Mouse (Mus musculus) bone marrow, adult 2 months (tissue): ENCODE measurements around the gene Chn2.

Experiments
- CTCF ChIP-seq: fragments of 200-500 bp; IDR thresholded peaks from 2 replicates; pipeline ENCODE4 v1.5.1; 2011; ENCODE audit warnings: low read length, control low read depth; ENCODE audit not compliant: control insufficient read depth, insufficient read depth
- POLR2A ChIP-seq: fragments of 200-500 bp; IDR thresholded peaks from 2 replicates; pipeline ENCODE4 v1.6.1; 2011; ENCODE audit warnings: low read depth, mild to moderate bottlenecking, control low read depth, low read length, borderline replicate concordance; ENCODE audit not compliant: control insufficient read depth

GRCm38 (mm10) chr6:54166991-54167546 lies 127.7 kb downstream of the Chn2 start:
- TF ChIP-seq CTCF (no peak), POLR2A (no peak)
